Mouse (Mus musculus): Measurements from ENCODE around the gene Fbxo34. TPM values are rescaled to one million over a fixed set of nuclear protein-coding genes. Genes with fewer than 3 reads are reported as not detected.
"Not testable (repeated sequence)": the region's sequence is repeated elsewhere in the genome, so short reads cannot be mapped to it uniquely, and the experiment has no call there.

Gene Fbxo34
- total and polyA plus RNA-seq, 2 experiments = 9.7 to 12.7 TPM

- Histone ChIP-seq H3K27ac (replicated peaks; ENCODE audit: insufficient read depth, low read depth, low read length) (peak overlapping the region; percentile 75), H3K4me1 (ENCODE audit: control insufficient read depth, insufficient read depth, low read length) (peaks cover 19% of the 10 kb centered on the region), H3K36me3 (ENCODE audit: control insufficient read depth, insufficient read depth, low read length) (no peaks in the 10 kb centered on the region; the same call in 1 of the 2 replicates), H3K9ac (ENCODE audit: low read depth, low read length) (0 out of 2 replicates have a peak overlapping the region, but pooled peaks have one; percentile 26), H3K79me2 (ENCODE audit: control insufficient read depth, insufficient read depth, low read length) (peaks cover 43% of the 10 kb centered on the region), H3K4me3 (ENCODE audit: insufficient read depth, low read depth, low read length) (no peak overlapping the region), H3K27me3 (ENCODE audit: control insufficient read depth, insufficient read depth, low read length) (no peaks in the 10 kb centered on the region)
- DNase-seq (ENCODE audit: extremely low read depth, low read depth, low spot score) = peak; percentile 85
- TF ChIP-seq CTCF (IDR thresholded peaks at IDR 0.05; ENCODE audit: low read depth, low read length) (no peak), POLR2A (IDR thresholded peaks at IDR 0.05; ENCODE audit: extremely low read depth, insufficient read depth, low read length) (no peak)
- 5% methylated on average over 7 of the region's 7 CpGs for WGBS
Observed at GRCm38 (mm10) chr14:47522301-47522700, 72.1 kb downstream of the Fbxo34 start.

- Histone ChIP-seq H3K27me3 (ENCODE audit: control insufficient read depth, insufficient read depth, low read length) (no peaks in the 10 kb centered on the region), H3K36me3 (ENCODE audit: control insufficient read depth, insufficient read depth, low read length) (peaks cover 3% of the 10 kb centered on the region), H3K9ac (ENCODE audit: low read depth, low read length) (no peak overlapping the region), H3K4me1 (ENCODE audit: control insufficient read depth, insufficient read depth, low read length) (peaks cover 12% of the 10 kb centered on the region), H3K79me2 (ENCODE audit: control insufficient read depth, insufficient read depth, low read length) (peaks cover 20% of the 10 kb centered on the region), H3K27ac (replicated peaks; ENCODE audit: insufficient read depth, low read depth, low read length) (no peak overlapping the region), H3K4me3 (ENCODE audit: insufficient read depth, low read depth, low read length) (no peak overlapping the region)
- TF ChIP-seq CTCF (IDR thresholded peaks at IDR 0.05; ENCODE audit: low read depth, low read length) (no peak), POLR2A (IDR thresholded peaks at IDR 0.05; ENCODE audit: extremely low read depth, insufficient read depth, low read length) (no peak)
- 73% methylated on average over 8 of the region's 8 CpGs for WGBS
- no peak for DNase-seq (ENCODE audit: extremely low read depth, low read depth, low spot score)
Observed at GRCm38 (mm10) chr14:47525374-47525773, 75.2 kb downstream of the Fbxo34 start.

- H3K27ac ChIP-seq (replicated peaks; ENCODE audit: insufficient read depth, low read depth, low read length) = no peak overlapping the region
- H3K4me1 ChIP-seq (ENCODE audit: control insufficient read depth, insufficient read depth, low read length) = peaks cover 11% of the 10 kb centered on the region
- no peak overlapping the region for H3K9ac ChIP-seq (ENCODE audit: low read depth, low read length)
- no peak overlapping the region for H3K4me3 ChIP-seq (ENCODE audit: insufficient read depth, low read depth, low read length)
- no peak for DNase-seq (ENCODE audit: extremely low read depth, low read depth, low spot score)
- H3K79me2 ChIP-seq (ENCODE audit: control insufficient read depth, insufficient read depth, low read length) = peaks cover 17% of the 10 kb centered on the region
- TF ChIP-seq POLR2A (IDR thresholded peaks at IDR 0.05; ENCODE audit: extremely low read depth, insufficient read depth, low read length) = no peak
- no peak for TF ChIP-seq CTCF (IDR thresholded peaks at IDR 0.05; ENCODE audit: low read depth, low read length)
- H3K36me3 ChIP-seq (ENCODE audit: control insufficient read depth, insufficient read depth, low read length) = peaks cover 3% of the 10 kb centered on the region
- WGBS = 97% methylated on average over 5 of the region's 5 CpGs
- no peaks in the 10 kb centered on the region for H3K27me3 ChIP-seq (ENCODE audit: control insufficient read depth, insufficient read depth, low read length)
Observed at GRCm38 (mm10) chr14:47525861-47526260, 75.6 kb downstream of the Fbxo34 start.

GRCm38 (mm10) chr14:47527833-47528232, 77.6 kb downstream of the Fbxo34 start:
- Histone ChIP-seq H3K27me3 (ENCODE audit: control insufficient read depth, insufficient read depth, low read length) (no peaks in the 10 kb centered on the region), H3K36me3 (ENCODE audit: control insufficient read depth, insufficient read depth, low read length) (peaks cover 3% of the 10 kb centered on the region), H3K9ac (ENCODE audit: low read depth, low read length) (no peak overlapping the region), H3K79me2 (ENCODE audit: control insufficient read depth, insufficient read depth, low read length) (peaks cover 13% of the 10 kb centered on the region), H3K4me1 (ENCODE audit: control insufficient read depth, insufficient read depth, low read length) (peaks cover 3% of the 10 kb centered on the region; the same call in 1 of the 2 replicates), H3K27ac (replicated peaks; ENCODE audit: insufficient read depth, low read depth, low read length) (no peak overlapping the region), H3K4me3 (ENCODE audit: insufficient read depth, low read depth, low read length) (no peak overlapping the region)
- TF ChIP-seq CTCF (IDR thresholded peaks at IDR 0.05; ENCODE audit: low read depth, low read length) = no peak
- no peak for TF ChIP-seq POLR2A (IDR thresholded peaks at IDR 0.05; ENCODE audit: extremely low read depth, insufficient read depth, low read length)
- DNase-seq (ENCODE audit: extremely low read depth, low read depth, low spot score) = no peak
- WGBS = 87% methylated on average over 2 of the region's 2 CpGs

GRCm38 (mm10) chr14:47528293-47528692, 78.1 kb downstream of the Fbxo34 start:
- Histone ChIP-seq H3K9ac (ENCODE audit: low read depth, low read length) (no peak overlapping the region), H3K4me3 (ENCODE audit: insufficient read depth, low read depth, low read length) (no peak overlapping the region), H3K79me2 (ENCODE audit: control insufficient read depth, insufficient read depth, low read length) (peaks cover 13% of the 10 kb centered on the region), H3K27me3 (ENCODE audit: control insufficient read depth, insufficient read depth, low read length) (no peaks in the 10 kb centered on the region), H3K27ac (replicated peaks; ENCODE audit: insufficient read depth, low read depth, low read length) (no peak overlapping the region), H3K36me3 (ENCODE audit: control insufficient read depth, insufficient read depth, low read length) (peaks cover 3% of the 10 kb centered on the region), H3K4me1 (ENCODE audit: control insufficient read depth, insufficient read depth, low read length) (peaks cover 7% of the 10 kb centered on the region)
- TF ChIP-seq POLR2A (IDR thresholded peaks at IDR 0.05; ENCODE audit: extremely low read depth, insufficient read depth, low read length) = no peak
- TF ChIP-seq CTCF (IDR thresholded peaks at IDR 0.05; ENCODE audit: low read depth, low read length) = no peak
- WGBS = 91% methylated on average over 3 of the region's 3 CpGs
- no peak for DNase-seq (ENCODE audit: extremely low read depth, low read depth, low spot score)

- Histone ChIP-seq H3K27me3 (ENCODE audit: control insufficient read depth, insufficient read depth, low read length) (no peaks in the 10 kb centered on the region), H3K79me2 (ENCODE audit: control insufficient read depth, insufficient read depth, low read length) (peaks cover 13% of the 10 kb centered on the region), H3K4me3 (ENCODE audit: insufficient read depth, low read depth, low read length) (no peak overlapping the region), H3K36me3 (ENCODE audit: control insufficient read depth, insufficient read depth, low read length) (peaks cover 3% of the 10 kb centered on the region), H3K4me1 (ENCODE audit: control insufficient read depth, insufficient read depth, low read length) (peaks cover 10% of the 10 kb centered on the region), H3K9ac (ENCODE audit: low read depth, low read length) (no peak overlapping the region), H3K27ac (replicated peaks; ENCODE audit: insufficient read depth, low read depth, low read length) (no peak overlapping the region)
- peak; percentile 72 for DNase-seq (ENCODE audit: extremely low read depth, low read depth, low spot score)
- no peak for TF ChIP-seq POLR2A (IDR thresholded peaks at IDR 0.05; ENCODE audit: extremely low read depth, insufficient read depth, low read length)
- TF ChIP-seq CTCF (IDR thresholded peaks at IDR 0.05; ENCODE audit: low read depth, low read length) = peak; percentile 86
- 41% methylated on average over 8 of the region's 8 CpGs for WGBS
Observed at GRCm38 (mm10) chr14:47529019-47529418, 78.8 kb downstream of the Fbxo34 start.

GRCm38 (mm10) chr14:47529592-47529991, 79.4 kb downstream of the Fbxo34 start:
- not testable (repeated sequence) for DNase-seq (ENCODE audit: extremely low read depth, low read depth, low spot score); H3K27me3 ChIP-seq (ENCODE audit: control insufficient read depth, insufficient read depth, low read length); H3K9ac ChIP-seq (ENCODE audit: low read depth, low read length); H3K27ac ChIP-seq (replicated peaks; ENCODE audit: insufficient read depth, low read depth, low read length); H3K4me3 ChIP-seq (ENCODE audit: insufficient read depth, low read depth, low read length); H3K36me3 ChIP-seq (ENCODE audit: control insufficient read depth, insufficient read depth, low read length); H3K79me2 ChIP-seq (ENCODE audit: control insufficient read depth, insufficient read depth, low read length)
- 91% methylated on average over 12 of the region's 12 CpGs for WGBS
- peaks cover 15% of the 10 kb centered on the region for H3K4me1 ChIP-seq (ENCODE audit: control insufficient read depth, insufficient read depth, low read length)
